Mouse (Mus musculus) heart, postnatal 25 days (tissue): ENCODE results near the gene Cyp2d11. TPM values are rescaled to one million over a fixed set of nuclear protein-coding genes. Genes with fewer than 3 reads are reported as not detected.
"Not testable (repeated sequence)": the region's sequence is repeated elsewhere in the genome, so short reads cannot be mapped to it uniquely, and the experiment has no call there.

Experiments used
- DNase-seq: peaks from one replicate; pipeline ENCODE4 v3.0.0; 2022; ENCODE audit warnings: low spot score
- intact Hi-C: fragments of 180-260 bp; cut with DNase I; formaldehyde crosslinking; loops from one replicate; pipeline ENCODE4 v1.15.1; 2025
- total RNA-seq, 2 experiments: library from RNA; stranded (reverse); gene quantifications; 2 replicates each; pipeline ENCODE4 v1.2.3; 2021

Cyp2d11 gene
- total RNA-seq: under 1 TPM; 0.21 to 0.22 TPM

DNA sequence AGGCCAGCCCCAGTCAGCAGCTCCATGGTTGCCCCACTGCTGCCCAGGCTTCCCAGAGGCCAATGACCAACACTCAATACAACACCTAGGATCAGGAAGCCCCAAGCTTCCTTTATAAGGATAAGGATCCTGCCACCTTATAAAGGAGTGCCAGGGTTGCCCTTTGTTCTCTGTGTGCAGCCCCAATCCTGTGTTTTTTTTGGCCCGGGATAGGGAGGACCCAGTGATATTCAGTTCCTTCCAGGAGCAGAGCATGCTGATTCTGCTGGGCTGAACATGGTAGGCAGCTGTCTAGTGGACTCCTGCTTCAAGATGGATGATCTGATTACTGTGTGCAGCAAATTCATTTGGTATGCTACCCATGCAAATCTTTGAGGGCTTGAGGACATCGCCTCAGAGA, at the start of gene Cyp2d11:
Cyp2d11 (minus strand) TSS at position 101 of the 400 bp plus-strand sequence.
- DNase-seq, intact Hi-C loops: not testable (repeated sequence)

DNA sequence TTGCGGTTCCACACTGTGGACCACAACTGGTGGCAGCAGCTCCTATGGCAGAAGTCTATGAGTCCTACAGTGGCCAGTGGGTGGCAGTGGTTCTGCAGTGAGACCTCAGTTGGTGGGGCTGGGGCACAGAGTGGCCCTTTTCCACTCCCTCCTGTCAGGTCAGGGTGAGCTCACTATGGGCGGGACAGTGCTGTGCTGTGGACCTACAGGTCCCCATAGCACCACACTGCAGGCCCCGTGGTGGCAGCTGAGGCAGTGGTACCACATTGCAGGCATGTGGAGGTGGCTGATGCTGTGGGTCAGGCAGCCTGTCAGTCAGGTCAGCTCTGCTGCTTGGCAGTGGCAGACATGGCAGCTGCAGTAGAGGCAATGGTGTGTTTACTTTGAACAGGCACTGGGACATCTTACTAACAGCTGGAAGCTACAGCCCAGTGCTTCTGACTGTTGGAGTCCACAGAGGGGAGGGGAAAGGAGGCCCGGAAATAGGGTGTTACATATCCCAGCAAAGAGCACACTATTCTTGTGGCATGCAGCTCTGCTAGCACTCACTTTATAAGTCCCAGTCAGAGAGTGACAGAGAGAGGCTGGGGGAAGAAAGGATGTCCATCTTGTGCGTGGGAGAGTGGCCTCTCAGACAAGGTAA, 44.3 kb upstream of the Cyp2d11 start:
- no peak for DNase-seq
- intact Hi-C loops: no loop called here

DNA sequence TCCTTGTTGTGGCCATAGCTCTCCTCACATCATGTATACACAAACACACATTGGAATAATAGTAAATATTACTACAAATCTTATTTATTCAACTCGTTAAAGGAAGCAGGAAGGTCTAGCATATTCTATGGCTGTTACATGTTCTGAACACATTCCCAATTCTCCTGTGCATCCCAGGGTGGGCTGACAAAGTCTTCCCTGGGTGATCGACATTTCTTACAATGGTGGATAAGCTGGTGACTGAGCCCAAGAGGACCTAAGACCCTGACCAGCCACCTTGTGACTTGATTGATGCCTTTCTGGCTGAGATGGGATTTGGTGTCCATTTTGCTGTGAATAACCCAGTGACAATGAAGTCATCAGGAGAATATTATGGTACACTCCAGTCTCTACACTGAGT, 41.8 kb upstream of the Cyp2d11 start:
- intact Hi-C loops: no loop called here
- DNase-seq: no peak

DNA sequence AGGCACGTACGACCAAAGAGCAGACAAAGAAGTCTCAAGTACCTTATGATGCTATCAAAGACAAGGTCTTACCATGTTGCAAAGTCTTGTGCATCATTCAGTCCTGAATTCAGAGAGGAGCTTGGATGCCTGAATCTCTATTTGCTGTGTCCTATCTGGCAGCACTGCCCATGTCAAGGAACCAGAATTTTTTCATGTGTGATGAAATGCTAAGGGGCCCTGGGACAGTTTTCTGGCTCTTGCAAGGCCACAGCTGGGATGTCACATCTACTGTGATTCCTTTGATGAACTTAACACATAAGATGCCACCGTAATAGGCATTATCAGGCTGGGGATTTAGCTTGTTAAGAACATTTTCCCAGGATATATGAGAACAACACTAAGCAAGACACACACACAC, 41.2 kb upstream of the Cyp2d11 start:
- DNase-seq: no peak

DNA sequence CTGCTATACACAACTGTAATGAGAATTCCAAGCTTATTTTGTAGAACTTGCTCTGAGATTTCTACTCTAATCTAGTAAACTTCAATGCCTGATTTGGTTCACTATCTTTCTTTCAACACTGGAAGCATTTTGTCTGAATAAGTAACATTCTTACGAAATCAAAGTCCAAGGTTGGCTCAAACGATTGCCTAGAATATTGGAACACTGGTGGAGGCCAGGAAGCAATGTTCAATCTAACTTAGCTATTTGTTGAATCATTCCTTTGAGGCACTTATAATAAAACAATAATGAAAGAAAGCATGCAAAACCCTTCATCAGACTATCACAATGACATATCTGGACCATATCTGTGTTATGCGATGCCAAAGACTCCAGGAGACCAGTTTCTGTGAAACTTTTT, 40.7 kb upstream of the Cyp2d11 start:
- intact Hi-C loops: no loop called here
- no peak for DNase-seq

More for the DNA sequence above, 41.2 kb upstream of the Cyp2d11 start:
- intact Hi-C loops: no loop called here

DNA sequence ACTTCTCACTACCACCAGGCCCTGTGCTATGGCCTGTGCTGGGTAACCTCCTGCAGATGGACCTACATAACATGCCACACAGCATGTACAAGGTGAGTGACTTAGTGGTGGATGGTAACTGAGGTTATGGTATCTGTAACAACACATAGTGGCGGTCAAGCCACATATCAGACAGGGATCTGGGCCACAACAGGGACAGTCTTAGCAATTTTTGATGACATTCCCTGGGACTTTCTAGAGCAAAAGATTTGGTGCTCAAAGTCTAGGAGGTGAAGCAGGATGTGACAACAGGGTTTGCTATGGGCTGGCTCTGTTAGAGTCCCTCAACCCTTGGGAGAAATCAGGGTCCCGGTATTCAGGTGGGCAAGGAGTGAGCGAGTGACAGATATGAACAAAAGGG, 39.8 kb upstream of the Cyp2d11 start:
- no peak for DNase-seq
- intact Hi-C loops: no loop called here

DNA sequence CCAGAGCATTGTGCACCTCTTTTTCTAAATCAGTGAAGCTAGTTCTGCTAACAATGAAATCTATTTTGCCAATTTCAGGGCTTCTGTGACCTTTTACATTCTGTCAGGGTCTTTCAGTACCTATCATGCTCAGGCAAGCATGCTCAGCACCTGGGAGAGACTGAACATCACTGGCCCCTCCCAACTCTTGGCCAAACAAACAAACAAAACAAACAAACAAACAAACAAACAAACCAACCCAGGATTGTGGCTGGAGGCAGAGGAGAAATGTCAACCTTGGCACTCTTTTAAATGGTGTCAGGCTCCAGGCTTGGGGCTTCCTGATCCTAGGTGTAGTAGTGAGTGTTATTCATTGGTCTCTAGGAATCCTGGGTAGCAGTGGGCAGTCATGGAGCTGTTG, 39.3 kb upstream of the Cyp2d11 start, which contains the start of gene Cyp2d9:
Cyp2d9 (plus strand) TSS at position 301 of the 400 bp plus-strand sequence.
- intact Hi-C loops: no loop called here
- DNase-seq: no peak

DNA sequence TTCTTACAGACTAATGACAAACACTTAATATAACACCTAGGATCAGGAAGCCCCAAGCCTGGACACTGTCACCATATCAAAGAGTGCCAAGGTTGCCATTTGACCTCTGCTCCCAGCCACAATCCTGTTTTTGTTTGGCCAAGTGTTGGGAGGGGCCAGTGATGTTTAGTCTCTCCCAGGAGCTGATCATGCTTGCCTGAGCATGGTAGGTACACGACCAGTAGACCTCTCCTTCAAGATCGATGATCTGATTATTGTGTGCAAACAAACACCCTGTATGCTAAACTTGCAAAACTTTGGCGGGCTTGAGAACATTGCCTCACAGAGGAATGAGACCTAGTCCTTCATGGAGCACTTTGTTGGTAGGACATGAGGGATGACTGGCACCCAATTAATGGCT, 29.6 kb upstream of the Cyp2d11 start:
- intact Hi-C loops: no loop called here
- no peak for DNase-seq

DNA sequence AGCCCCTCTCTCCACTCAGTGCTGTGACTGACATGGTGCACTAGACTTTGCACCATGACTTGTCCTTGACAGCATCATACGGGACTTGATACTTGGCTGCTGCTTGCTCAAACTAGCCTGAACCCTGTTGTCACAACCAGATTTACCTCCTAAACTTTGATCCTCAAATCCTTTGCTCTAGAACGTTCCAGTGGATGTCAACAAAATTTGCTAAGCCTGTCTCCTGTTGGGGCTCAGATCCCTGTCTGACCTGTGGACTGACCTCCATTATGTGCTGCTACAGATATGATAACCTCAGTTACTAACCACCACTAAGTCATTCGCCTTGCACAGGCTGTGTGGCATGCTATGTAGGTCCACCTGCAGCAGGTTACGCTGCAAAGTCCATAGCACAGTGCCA, 29.1 kb upstream of the Cyp2d11 start:
- no peak for DNase-seq
- intact Hi-C loops: no loop called here

DNA sequence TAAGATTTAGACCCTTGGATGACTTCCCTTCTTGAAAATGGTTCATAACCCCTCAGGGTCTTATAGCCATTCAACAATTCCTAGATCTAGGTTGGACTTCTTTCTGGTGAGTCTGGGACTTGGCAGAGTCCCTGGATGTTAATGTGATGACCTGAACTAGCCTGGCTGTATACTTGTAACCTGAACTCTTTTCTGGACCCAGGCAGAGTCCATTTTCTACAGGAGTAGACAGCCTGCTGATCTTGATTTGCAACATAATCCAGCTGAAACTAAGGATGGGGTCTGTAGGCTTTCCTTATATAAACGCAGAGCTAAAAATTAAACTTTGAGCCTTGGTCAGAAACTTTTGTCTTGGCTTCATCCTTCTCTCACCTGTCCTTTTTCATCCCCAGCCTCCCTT, 24.8 kb upstream of the Cyp2d11 start:
- no peak for DNase-seq
- intact Hi-C loops: no loop called here

DNA sequence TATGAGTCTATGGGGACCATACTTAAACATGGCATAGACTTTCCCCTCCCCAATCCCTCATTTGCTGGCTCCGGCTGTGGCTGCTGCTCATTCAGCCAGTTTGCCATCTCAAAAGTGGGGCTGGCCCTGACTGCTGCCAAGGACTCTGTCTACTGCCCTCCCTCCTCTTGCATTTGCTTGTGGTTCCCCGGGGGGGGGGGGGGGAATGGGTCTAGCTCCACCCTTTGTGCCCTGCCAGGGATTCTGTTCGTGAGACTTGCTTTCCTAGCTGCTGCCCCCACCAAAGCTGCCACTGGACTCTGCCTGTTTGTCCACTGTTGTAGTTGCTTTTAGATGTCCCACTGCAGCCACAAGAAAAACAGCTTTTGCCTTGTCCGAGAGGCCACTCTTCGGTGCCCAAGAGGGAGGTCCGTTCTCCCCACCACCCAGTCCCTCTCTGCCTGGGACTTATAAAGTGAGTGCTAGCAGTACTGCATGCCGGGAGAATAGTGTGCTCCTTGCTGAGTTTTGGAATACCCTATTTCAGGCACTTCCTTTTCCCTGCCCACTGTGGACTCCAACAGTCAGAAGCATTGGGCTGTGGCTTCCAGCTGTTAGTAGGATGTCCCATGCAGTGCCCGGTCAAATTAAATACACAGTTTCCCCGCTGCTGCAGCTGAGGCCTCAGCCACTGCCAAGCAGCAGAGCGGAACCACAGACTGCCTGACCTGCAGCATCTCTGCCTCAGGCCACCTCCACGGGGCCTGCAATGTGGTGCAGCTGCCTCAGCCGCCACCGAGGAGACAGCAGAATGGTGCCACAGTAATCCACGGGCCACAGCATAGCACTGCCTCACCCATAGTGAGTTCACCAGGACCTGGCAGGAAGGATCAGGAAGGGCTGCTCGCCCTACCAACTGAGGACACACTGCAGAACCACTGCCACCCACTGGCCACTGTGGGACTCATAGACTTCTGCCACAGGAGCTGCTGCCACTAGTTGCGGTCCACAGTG, 23.3 kb upstream of the Cyp2d11 start:
- intact Hi-C loops: loop anchor here (1.0 to 2.0 kb wide), 3 partner anchors 32 to 151 kb away; partner anchors contain the start of gene Ndufa6
- DNase-seq: peak; percentile 78

DNA sequence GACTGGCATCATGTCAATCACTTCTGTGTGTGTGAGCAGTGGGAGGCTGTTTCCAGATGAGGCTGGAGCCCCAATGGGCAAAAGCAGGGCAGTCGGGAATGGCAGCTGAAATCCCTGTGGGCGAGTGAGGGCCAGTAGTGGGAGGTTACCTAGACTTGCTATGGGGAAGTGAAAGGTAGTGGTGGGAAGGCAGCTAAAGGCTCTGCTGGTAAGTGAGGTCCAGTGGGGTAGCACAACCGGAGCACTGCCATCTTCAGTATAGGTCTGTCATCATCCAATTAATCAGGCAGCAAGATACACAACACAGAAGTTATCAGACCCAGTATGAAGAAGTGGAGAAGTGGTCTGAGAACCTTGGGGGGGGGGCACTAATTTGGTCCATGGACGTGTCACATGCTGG, 13.7 kb upstream of the Cyp2d11 start:
- DNase-seq: no peak
- intact Hi-C loops: no loop called here

DNA sequence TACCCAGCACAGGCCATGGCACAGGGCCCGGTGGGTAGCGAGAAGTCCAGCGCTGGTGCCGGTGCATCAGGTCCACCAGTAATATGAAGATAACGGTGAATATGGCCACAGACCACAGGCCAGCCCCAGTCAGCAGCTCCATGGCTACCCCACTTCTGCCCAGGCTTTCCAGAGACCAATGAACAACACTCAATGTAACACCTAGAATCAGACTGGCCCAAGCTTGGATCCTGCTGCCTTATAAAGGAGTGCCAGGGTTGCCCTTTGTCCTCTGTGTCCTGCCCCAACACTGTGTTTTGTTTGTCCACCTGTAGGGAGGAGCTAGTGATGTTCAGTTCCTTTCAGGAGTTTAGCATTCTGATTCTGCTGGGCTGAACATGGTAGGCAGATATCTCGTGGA, 13.2 kb upstream of the Cyp2d11 start, which contains the start of gene Cyp2d10:
Cyp2d10 (minus strand) TSS at position 215 of the 400 bp plus-strand sequence.
- intact Hi-C loops: no loop called here
- no peak for DNase-seq

DNA sequence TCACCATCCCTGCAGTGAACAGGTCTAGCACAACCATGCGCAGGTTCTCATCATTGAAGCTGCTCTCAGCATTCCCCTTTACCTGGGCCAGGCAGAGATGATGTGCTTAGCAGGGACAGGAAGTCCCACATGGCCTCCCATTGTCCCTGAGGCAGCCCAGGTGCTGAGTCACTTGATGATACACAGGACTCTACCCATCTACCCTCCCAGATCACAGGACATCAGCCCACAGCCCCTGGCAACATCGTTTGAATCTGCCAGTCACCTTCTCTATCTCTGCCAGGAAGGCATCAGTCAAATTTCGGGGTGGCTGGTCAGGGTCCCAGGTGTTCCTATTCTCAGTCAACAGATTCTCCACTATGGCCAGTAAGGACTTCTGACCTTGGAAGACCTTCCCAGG, 10.3 kb upstream of the Cyp2d11 start:
- intact Hi-C loops: no loop called here
- DNase-seq: no peak

DNA sequence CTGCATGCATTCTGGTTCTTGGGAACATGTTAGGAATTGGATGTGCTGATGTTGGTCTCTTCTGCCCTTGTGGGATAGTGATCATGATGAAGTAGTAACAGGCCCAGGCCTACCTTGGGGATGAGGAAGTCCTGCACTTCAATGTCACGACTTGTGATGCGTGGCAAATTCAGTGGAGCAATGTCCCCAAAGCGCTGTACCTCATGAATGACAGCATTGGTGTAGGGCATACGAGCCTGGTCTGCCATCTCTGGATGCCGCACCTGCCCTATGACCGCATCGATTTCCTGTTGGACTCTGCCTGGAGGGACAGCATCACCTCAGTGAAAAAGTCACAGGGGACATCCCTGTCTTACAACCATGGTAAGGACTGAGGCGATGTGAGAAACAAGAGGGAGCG, 9.8 kb upstream of the Cyp2d11 start:
- intact Hi-C loops: no loop called here
- DNase-seq: no peak

DNA sequence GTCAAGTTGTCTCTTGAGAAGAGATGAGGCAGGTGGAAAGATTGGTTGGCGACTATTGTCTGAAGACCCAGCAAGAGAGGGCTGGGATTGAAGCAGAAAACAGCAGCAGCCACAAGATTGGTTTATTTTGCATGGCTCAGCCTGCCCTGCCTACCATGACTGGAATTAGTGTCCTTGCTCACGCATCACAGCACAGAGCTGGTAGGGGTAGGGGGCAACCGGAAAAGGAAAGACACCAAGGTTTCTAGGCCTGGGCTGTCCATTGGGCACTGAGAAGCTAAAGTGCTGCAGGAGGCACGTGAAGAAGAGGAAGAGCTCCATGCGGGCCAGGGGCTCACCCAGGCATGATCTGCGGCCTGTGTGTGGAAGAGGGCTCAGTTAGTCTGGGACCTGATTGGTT, 8.9 kb upstream of the Cyp2d11 start:
- DNase-seq: no peak
- intact Hi-C loops: no loop called here

DNA sequence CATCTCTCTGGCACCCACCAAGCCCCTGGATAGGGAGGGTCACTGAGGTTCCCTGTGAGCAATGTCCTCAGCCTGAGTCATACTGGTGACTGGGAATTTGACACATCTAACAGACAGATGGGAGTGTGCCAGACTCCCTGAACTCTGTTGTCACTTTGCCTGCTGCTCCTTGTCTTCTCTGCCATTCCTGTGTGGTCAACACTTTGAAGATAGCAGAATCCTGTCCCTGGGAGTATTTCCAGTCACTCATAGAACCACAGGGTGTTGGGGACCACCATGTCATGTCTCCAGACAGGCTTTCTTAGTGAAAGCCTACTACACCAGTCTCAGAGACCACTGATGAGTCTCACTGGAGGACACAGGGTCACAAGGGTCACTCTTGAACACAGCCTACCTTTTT, 8.3 kb upstream of the Cyp2d11 start:
- no peak for DNase-seq

DNA sequence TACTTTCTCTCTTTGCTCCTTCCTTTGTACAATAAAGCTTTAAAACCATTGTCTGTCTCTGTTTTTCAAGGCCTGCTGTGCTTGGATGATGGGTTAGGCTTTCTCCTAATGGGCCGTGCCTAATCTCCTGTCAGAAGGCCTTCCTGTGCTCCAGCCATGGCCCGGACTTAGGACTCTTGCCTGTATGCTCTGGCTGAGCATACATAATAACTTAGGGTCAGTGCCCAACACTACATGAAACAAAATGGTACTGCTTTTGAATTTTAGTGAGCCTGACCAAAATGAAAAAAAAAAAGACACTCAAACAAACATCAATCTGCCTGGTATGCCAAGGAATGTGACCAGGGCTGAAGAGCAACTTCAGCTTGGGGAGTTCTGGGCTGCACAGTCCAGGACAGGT, 7.7 kb upstream of the Cyp2d11 start:
- no peak for DNase-seq
- intact Hi-C loops: no loop called here

More for the DNA sequence above, 8.3 kb upstream of the Cyp2d11 start:
- intact Hi-C loops: no loop called here

DNA sequence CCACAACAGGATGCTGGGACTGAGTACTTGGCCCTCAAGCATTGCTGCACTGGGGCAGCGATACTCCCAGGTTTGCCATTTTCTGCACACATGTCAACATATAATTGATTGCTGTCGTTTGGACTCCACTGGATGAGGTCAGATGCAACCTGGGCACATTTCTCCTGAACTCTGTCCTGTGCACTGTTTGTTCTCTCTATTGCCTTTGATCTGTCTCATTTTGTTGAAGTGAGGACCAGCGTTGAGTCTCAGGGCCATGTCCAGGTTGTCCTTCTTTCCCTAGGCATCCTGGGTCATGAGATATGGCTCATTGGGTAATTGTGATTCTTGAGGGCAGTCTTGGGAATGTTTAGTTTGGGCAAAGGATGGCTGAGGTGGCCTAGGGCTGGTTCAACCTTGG, 2.1 kb upstream of the Cyp2d11 start:
- intact Hi-C loops, DNase-seq: not testable (repeated sequence)

DNA sequence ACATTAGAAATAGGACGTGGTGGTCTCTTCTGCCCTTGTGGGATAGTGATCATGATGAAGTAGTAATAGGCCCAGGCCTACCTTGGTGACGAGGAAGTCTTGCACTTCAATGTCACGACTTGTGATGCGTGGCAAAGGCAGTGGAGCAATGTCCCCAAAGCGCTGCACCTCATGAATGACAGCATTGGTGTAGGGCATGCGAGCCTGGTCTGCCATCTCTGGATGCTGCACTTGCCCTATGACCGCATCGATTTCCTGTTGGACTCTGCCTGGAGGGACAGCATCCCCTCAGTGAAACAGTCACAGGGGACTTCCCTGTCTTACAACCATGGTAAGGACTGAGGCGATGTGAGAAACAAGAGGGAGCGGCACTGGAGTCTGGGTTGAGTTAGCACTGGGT, 3.9 kb downstream of the Cyp2d11 start:
- intact Hi-C loops: not testable (repeated sequence)

DNA sequence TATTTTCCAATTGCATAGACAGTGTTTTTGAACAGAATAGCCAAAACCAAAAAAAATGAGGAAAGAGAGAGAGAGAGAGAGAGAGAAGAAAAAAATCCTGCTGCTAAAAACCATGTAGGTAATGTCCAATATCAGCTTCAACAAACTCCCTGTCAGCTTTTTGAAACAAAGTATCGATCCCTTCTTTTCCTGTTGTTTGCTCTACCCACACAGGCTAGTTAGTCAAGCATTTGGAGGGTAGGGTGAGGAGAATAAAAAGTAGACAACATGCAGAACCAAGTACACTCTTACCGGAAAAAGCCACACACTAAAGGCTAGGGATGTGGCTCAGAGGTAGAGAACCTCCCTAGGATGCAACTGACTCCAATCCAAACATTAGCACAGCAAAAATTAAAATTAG, 8.1 kb downstream of the Cyp2d11 start:
- intact Hi-C loops: loop anchor here (2.0 kb wide), 1 partner anchor 31 kb away; no protein-coding TSS in a partner anchor
- no peak for DNase-seq

More for the DNA sequence above, 3.9 kb downstream of the Cyp2d11 start:
- not testable (repeated sequence) for DNase-seq
